Mouse (Mus musculus) erythroblast, adult 5-6 weeks (primary cell): ENCODE results near the gene Slc26a10. TPM values are rescaled to one million over a fixed set of nuclear protein-coding genes. Genes with fewer than 3 reads are reported as not detected.

ENCODE experiments used
- ATAC-seq: replicated peaks from 2 replicates; pipeline ENCODE4 v1.8.0; 2016; ENCODE audit warnings: moderate number of reproducible peaks, mild to moderate bottlenecking, moderate TSS enrichment, inconsistent platforms; ENCODE audit not compliant: poor library complexity, low FRiP score, severe bottlenecking
- total RNA-seq, 2 experiments: library from RNA; stranded (forward) in 1 of 2; stranded (reverse) in 1 of 2; fragments of 150-400 nt in 1 of 2; fragments of 200-764, 138-1000 nt in 1 of 2; gene quantifications; 2 replicates each; pipeline versions ENCODE4 v1.2.3 to v1.2.4; 2015 to 2017; ENCODE audit warnings: low replicate concordance in 2 of 2

The Slc26a10 gene
- total RNA-seq (2015; ENCODE audit: low replicate concordance) (not detected in 2 replicates), total RNA-seq (2017; ENCODE audit: low replicate concordance) (0.28 TPM in 1 of 2 replicates, not detected in the other)

DNA sequence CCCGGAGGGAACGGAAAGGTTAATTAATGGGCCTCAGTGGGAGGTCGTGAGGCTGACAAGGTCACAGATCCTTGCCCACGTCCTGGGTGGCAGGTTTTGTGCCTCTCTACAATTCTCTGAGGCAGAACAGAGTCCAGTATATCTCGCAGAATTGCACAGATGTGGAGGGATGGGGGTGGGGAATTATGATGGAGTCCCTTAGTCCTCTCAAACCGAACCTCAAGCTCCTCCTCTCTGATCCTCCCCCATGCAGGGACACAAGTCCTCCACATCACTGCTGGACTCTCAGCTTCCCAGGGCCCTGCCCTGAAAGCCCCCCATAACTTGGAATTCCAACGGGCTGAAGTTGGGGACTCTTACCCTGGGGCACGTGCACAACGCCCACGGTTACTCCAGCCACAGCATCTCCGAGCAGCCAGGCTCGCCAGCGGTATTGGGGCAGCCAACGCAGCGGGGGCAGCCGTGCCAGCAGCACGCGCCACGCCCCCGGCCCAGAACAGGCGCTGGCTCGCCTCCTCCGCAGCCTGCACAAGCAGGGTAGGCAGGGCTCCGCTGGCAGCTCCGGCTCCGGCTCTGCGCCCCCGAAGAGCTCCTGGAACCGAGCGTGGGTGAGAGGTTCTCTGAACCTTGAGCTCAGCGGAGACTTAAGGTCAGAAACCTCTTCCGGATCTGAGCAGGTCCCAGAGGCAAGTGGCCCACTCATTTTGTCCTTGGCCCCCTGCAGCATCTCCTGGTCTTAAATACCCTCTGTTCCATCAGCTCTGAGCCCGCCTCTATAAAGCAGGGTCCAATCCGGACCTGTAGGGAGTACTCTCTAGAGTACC lies at the start of gene Slc26a10:
TSS of gene Slc26a10 (minus strand) at position 775 of the 824 bp plus-strand sequence.
- ATAC-seq = no peak

DNA sequence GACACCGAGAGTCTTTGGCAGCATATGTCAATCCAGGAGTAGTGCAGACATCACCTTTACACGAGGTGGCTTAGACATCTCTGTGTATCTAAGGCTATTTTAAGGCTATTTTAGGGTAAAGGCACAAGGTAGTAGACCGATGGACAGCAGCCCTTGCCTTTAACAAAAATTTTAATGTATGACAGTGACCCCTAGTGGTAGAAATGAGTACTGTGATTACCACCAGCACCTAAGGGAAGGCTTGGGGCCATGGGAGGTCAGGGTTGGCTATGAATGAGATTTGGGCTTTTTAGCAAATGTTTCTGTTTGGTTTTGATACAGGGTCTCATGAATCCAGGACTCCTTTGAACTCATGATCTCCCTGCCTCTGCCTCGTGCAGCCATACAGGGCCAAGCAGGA lies 48.5 kb upstream of the Slc26a10 start:
- peak; percentile 83 for ATAC-seq

DNA sequence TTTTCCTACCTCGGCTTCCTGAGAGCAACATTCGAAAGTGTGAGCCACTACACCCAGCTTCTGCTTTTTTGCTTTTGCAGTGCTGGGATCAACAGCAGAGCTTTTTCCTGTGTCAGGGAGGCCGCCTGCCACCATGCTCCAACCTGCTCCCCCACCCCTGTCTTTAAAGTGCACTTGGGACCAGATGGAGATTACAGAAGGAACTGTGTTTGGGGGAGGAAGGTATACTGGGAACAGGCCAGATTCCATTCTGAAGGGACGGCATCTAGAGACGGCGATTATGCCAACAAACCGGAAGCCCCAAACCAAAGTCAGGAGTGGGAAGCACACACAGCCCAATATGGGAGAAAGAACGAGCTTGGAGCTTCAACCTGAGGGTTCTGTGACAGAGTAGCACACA lies 46.7 kb upstream of the Slc26a10 start:
- ATAC-seq = no peak

DNA sequence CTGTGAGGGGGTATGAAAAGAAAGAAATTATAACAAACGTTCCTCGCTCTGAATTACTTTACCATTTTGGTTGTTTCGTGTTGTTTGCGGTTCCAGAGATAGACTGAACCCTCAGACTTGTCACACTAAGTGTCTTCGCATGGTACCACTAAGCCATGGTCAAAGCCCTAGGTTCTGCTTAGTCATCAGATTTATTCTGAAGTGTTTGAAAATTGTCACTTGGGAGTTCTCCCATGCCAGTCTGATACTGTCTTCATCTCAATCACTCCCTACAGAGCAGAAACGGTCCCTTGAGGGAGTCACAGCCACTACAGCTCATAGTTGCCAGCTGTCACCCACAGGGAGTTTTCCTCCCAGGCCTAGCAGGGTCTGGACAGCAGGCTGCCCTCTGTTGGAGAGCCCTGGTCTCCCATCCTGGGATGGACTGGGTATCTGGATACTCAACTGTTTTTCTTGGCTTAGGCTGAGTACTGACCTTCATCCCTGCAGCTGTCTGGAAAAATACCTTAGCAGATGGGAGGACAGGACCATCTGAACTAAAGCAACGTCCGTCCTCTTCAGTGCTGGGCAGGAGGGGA lies 46.0 kb upstream of the Slc26a10 start:
- ATAC-seq = 0 out of 2 replicates have a peak, but pooled peaks have one; percentile 24

DNA sequence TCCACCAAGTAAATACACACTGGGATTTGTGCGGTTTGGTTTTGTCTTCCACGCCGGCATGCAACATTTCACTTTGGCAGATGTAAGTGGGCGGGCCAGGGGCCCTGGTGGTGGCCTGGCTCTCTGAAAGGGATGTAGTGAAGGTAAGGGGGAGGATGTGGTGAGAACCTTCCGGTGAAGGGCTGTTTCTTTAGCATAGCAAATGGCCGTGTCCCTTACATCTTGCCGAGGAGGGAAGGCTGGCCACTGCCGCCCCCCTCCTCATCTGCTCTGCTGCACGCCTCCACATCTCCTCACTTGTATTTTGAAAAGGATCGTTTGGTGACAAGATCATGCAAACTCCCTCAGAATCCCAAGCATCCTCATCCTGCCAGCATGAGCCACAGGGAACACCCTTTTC lies 45.3 kb upstream of the Slc26a10 start:
- no peak for ATAC-seq

DNA sequence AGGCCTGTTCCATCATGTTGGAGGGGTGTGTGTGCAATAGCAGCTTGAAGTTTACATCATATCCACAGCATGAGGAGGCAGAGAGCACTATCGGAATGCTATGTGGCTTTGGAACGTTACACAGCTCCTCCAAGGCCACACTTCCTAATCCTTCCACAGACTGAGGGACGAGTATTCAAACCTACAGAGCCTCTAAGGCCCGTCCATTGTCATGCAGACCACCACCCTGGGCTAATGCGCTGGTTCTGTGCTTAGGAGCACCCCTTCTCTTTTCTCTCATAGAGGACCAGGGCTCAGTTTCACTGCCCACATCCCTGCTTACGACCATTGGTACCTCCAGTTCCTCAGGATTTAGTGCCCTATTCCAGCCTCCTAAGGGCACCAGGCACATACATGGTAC lies 44.8 kb upstream of the Slc26a10 start:
- no peak for ATAC-seq

DNA sequence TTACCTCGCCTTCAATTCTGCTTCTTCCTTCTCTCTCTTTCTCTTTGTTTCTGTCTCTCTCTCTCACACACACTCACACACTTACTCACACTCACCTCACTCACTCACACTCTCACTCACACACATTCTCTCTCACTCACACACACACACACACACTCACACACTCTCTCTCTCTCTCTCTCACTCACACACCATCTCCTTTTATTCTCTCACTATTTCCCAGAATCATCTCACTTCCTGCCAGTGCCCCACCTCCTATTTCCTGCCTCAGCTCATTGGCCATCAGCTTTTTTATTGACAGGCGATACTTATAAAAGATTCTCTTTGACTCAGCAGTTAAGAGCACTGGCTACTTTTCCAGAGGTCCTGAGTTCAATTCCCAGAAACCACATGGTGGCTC lies 37.9 kb upstream of the Slc26a10 start:
- ATAC-seq = no peak

DNA sequence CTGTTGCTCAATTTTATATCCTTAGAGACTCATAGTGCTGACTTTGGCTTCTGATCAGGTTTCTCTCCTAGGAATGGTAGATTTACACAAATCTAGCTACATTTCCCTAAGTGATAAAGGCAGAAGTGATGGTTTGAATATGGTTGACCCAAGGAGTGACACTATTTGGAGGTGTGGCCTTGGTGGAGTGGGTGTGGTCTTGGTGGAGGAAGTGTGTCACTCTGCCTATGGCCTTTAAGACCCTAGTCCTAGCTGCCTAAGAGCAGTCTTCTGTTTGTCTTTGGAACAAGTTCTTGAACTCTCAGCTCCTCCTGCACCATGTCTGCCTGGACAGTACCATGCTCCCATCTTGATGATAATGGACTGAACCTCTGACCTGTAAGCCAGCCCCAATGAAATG lies 36.7 kb upstream of the Slc26a10 start:
- ATAC-seq = no peak

DNA sequence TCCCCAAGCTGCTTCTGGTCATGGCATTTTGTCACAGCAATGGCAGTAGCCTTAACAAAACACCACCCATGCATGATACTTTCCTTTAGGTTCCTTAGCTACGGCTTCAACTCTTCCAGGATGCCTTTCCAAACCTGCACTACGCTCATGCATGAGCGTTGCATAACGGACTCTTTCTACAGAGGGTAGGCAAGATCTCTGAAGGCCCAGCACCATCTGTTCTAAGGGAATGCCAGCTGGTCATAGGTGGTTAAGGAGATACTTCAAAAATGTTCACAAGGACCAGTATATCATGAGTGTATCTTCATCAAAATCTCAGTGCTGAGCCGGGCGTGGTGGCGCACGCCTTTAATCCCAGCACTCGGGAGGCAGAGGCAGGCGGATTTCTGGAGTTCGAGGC lies 36.0 kb upstream of the Slc26a10 start:
- no peak for ATAC-seq

DNA sequence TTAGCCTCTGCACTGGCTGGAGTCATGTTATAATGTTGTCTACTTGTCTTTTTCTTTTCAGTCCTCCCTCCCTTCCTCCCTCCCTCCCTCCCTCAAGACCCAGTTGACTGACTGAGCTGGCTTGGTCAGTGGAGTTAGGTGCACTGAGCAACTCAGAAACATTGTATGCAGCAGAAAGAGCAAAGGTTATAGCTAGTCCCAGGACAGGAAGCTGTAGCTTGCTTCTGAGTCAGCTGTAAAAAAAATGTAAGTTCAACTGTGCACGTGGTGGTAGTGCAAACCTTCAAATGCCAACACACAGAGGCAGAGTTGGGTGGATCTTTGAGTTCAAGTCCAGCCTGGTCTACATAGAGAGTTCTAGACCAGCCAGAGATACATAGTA lies 34.0 kb upstream of the Slc26a10 start:
- ATAC-seq = no peak

DNA sequence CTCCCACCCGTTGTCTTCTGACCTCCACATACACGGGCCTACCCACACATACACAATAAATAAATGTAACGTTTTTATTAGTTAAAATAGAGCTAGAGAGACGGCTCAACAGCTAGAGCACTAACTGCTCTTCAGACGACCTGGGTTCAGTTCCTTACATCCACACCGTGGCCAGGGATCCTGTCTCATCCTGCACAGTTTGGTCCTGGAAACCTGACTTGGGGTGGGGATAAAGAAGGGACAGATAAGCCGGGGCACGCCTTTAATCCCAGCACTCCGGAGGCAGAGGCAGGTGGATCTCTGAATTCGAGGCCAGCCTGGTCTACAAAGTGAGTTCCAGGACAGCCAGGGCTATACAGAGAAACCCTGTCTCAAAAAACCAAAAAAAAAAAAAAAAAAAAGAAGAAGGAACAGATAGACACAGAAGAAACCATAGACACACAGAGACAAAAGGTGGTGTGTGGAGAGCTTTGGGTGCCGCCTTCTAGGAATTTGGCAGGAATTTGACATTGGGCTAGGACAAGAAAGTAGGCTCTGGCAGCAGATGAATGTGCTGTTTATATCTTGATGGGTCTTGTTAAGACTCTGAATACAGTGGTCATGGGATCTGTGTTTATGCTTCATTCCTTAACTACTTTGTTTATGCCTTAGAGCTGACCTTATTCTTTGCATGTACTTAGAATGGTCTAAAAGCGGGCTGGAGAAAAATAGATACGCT lies 33.4 kb upstream of the Slc26a10 start:
- ATAC-seq = no peak

DNA sequence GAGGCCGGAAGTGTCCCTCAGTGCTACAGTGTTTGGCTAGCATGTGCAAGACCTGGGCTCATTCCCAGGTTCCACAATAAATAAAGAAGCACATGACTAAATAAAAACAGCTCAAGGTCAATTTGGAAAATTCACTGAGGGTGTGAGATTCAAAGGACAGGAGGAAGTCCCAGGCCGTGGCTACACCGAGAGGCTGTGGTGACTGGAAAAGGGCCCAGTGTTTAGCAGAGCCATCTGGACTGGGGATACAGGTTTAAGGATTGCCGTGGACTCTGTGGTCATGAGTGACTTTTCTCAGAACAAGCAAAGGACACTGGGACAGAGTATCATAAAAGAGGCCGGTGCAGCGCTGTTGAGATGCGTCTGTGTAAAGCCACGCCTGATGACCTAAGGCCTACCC lies 32.8 kb upstream of the Slc26a10 start:
- ATAC-seq = no peak

DNA sequence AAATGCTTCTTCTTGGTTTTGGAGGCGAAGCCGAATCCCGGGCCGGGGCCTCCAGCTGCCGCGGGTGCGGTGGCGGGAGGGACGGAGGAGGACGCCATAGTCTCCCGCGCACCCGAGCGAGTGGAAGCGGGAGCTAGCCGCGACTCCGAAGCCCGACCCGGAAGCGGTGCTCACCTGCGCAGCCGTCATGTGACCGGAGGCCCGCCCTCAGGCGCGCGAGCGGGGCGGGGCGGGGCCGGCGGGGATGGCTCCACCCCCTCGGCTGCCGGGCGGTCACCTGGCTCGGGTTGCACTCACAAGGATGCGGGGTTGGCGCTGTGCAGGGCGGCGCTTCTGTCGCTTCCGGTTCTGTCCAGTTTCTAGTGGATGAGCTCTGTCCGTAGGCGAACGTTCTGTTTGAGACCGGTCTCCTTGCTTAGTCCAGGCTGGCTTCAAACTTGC lies 31.0 kb upstream of the Slc26a10 start, which contains the start of gene Pip4k2c:
TSS of gene Pip4k2c (minus strand) at position 172 of the 441 bp plus-strand sequence.
- peak; percentile 90 for ATAC-seq

DNA sequence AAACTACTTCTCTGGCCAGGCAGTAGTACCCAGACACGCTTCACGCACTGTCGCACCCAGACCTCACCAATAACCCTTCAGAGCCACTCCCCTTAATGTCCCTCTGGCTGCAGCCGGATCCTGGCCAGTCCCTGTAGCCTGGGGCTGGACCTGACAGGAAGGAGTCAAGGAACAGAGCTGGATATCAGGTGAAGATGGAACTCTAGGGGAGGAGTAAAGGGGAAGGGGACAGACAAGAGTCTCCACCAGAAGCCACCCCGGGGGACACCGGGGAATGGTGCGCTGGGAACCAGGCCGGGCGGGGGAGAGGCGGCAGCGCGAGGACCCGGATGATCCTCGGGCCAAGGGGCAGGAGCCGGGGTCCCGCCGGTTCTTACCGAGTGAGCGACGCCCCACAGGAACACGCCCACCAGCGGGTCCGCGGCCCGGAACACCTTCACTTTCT lies 30.5 kb upstream of the Slc26a10 start:
- ATAC-seq = peak; percentile 74

DNA sequence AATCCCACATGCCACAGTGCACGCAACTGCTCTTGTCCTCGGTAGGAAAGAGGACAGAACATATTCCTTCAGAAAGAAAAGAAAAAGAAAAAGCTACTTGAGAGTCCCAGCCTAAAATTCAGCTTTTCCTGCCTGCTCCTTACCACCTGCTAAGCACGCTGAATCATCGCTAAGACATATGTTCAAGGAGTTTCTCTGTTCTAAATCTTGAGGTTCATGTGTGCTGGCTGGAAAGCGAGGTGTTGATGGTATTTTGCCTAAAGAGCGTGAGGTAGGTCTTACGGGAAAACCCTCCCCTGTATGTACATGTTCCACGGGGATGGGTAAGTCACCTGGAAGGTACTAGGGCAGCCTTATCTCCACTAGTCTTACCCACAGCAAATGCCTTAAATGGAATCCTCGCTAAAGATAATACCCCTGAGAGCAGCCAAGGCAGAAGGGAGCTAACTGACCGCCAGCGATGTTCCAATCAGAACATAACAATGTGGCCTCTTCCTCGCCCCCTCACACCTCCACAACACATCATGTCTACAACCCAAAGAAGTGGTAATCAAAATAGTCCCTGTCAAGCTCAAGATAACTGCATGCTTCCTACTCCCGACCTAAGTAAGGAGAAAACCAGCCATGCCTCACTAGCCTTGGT lies 29.6 kb upstream of the Slc26a10 start:
- no peak for ATAC-seq

DNA sequence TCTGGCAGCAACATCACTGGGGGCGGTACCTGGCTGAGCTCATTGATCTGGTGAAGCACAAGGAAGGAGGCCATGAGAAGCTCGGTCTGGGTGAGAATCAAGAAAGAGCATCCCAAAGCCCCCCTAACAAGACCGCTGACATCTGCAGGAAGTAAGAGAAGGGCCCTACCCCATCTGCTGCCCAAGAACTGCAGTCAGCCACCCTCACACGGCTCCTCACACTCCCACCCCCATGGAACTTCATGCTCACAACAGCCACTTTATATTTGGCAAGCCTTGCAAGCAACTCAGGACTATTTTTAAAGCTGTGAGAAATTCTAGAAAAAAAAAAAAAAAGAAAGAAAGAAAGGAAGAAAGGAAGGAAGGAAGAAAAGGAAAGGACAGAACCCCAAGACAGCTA lies 28.5 kb upstream of the Slc26a10 start:
- no peak for ATAC-seq

DNA sequence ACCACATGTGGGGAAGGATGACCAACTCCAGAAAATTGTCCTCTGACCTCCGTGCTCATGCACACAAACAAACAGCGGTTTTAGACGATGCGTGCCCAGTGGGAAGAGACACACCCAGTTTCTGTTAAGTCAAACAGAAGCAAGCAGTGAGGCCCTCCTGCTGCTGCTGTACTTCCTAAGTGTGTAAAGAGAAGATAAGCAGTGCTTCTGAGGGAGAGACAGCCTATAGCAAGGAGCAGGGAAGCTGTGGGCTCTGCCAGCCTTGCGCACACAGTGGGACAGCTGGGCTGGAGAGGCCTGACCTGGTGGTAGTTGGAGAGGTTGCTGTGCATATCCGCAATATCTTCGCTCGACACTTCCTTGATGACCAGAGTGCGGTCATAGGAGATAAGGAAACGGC lies 24.9 kb upstream of the Slc26a10 start:
- ATAC-seq = peak; percentile 89

DNA sequence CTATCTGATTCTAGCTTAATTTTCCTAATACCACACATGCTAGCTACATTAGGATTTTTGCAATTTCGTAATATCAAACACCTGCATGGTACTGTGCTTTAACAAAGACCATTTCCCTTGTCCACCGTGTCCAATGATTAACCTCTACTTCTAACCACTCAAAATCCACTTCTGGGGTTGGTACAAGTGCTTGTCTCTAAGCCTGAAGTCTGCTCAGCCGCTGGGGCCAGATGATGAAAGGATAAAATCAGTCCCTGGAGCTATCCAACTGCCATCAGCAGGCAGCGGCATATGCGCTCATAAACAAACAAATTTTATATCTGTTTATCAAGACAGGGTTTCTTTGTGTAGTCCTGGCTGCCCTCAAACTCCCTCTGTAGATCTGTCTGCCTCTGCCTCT lies 24.1 kb upstream of the Slc26a10 start:
- no peak for ATAC-seq

DNA sequence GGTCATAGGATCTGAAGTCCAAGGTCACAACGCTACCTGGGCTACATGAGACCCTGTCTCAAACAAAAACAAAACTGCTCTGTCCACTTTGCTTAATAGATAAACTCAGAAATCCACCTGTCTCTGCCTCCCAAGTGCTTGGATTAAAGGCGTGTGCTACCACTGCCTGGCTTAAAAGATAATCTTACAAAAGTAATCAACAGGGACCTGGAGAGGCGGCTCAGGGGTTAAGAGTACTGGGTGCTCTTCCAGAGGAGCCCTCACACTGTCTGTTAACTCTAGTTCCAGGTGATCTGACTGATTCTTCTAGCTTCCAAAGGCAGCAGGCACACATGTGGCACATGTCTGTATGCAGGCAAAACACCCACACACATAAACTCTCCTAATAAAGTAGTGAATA lies 22.7 kb upstream of the Slc26a10 start:
- peak; percentile 60 for ATAC-seq

DNA sequence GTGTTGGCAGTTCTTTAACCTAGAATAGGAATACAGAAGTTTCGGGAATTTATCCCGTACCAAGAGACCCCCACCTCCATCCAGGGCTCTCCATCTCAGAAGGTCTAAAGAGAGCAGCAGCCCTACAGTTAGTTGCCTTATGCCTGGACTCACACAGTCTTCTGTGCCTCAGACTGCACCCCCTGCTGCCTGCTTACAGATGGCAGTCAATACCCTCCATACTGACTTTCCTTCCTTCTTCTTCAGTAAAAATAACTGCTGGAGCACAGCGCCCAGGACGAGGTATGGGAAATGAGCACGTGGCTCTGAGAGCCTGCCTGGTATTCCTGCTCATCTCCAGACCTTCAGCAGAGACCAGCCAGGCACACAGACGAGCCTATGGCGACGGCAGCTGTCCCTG lies 19.8 kb upstream of the Slc26a10 start:
- no peak for ATAC-seq
